Mouse (Mus musculus) embryonic facial prominence, embryonic 10.5 days (tissue): ENCODE data around the gene Arpc3. TPM values are rescaled to one million over a fixed set of nuclear protein-coding genes. Genes with fewer than 3 reads are reported as not detected.
"Not testable (repeated sequence)": the region's sequence is repeated elsewhere in the genome, so short reads cannot be mapped to it uniquely, and the experiment has no call there.

ENCODE experiments used
- DNase-seq: peaks from one replicate; pipeline ENCODE4 v3.0.0-alpha.2; 2017; ENCODE audit warnings: low spot score
- H3K27ac ChIP-seq: fragments of 300-500 bp; sonication (generic); replicated peaks from 2 replicates; pipeline ENCODE4 v1.5.1; 2016; ENCODE audit warnings: mild to moderate bottlenecking
- H3K27me3 ChIP-seq: fragments of 300-500 bp; sonication (generic); replicated peaks from 2 replicates; pipeline ENCODE4 v1.6.1; 2016; ENCODE audit warnings: low read depth, mild to moderate bottlenecking; ENCODE audit not compliant: poor library complexity, severe bottlenecking
- H3K36me3 ChIP-seq: fragments of 300-500 bp; sonication (generic); replicated peaks from 2 replicates; pipeline ENCODE4 v1.6.1; 2016; ENCODE audit warnings: mild to moderate bottlenecking, moderate library complexity
- H3K4me1 ChIP-seq: fragments of 300-500 bp; sonication (generic); 2 replicates; pipeline ENCODE4 v1.6.1; 2016
- H3K4me3 ChIP-seq: fragments of 300-500 bp; sonication (generic); 2 replicates; pipeline ENCODE4 v1.5.1; 2016; ENCODE audit warnings: mild to moderate bottlenecking, moderate library complexity
- H3K9me3 ChIP-seq: fragments of 300-500 bp; sonication (generic); 2 replicates; pipeline ENCODE4 v1.6.1; 2016; ENCODE audit warnings: mild to moderate bottlenecking
- WGBS: fragments of 180-500 bp; shearing (Covaris S2); methylation state at CpG from one replicate; pipeline ENCODE4 v1.1.7; 2016; 5-methylcytosine and 5-hydroxymethylcytosine counted together
- polyA plus RNA-seq: library from polyadenylated mRNA; unstranded; fragments of >200 nt; fragmentation: Nextera tagmentation; extraction: Ambion mirVana; gene quantifications from 2 replicates; pipeline ENCODE4 v1.2.1, GENCODE M21; 2016

Gene Arpc3
- polyA plus RNA-seq, 1 experiment from 2014 or later = 85.5 TPM

- H3K4me3 ChIP-seq = no peak overlapping the region
- WGBS = 91% methylated on average over 5 of the region's 5 CpGs
- peaks cover 87% of the 10 kb centered on the region for H3K36me3 ChIP-seq
- H3K9me3 ChIP-seq = no peaks in the 10 kb centered on the region
- H3K27ac ChIP-seq = no peak overlapping the region
- no peaks in the 10 kb centered on the region for H3K27me3 ChIP-seq
- no peak for DNase-seq
- peaks cover 4% of the 10 kb centered on the region for H3K4me1 ChIP-seq
Measured at GRCm38 (mm10) chr5:122451324-122451723, 59.6 kb downstream of the Arpc3 start.

GRCm38 (mm10) chr5:122452194-122452593 is 60.5 kb downstream of the Arpc3 start:
- 85% methylated on average over 7 of the region's 7 CpGs for WGBS

GRCm38 (mm10) chr5:122453188-122453587 is 61.5 kb downstream of the Arpc3 start:
- no peak for DNase-seq
- no peak overlapping the region for H3K4me3 ChIP-seq
- H3K9me3 ChIP-seq = no peaks in the 10 kb centered on the region
- peaks cover 4% of the 10 kb centered on the region for H3K4me1 ChIP-seq
- no peak overlapping the region for H3K27ac ChIP-seq
- peaks cover 88% of the 10 kb centered on the region for H3K36me3 ChIP-seq
- H3K27me3 ChIP-seq = no peaks in the 10 kb centered on the region
- WGBS = 83% methylated on average over 6 of the region's 6 CpGs

More at GRCm38 (mm10) chr5:122452194-122452593, 60.5 kb downstream of the Arpc3 start:
- Histone ChIP-seq H3K27ac (no peak overlapping the region), H3K27me3 (no peaks in the 10 kb centered on the region), H3K4me1 (peaks cover 4% of the 10 kb centered on the region), H3K9me3 (no peaks in the 10 kb centered on the region), H3K36me3 (peaks cover 87% of the 10 kb centered on the region), H3K4me3 (no peak overlapping the region)
- DNase-seq = no peak

GRCm38 (mm10) chr5:122454442-122454841 is 62.8 kb downstream of the Arpc3 start:
- Histone ChIP-seq H3K27me3 (no peaks in the 10 kb centered on the region), H3K36me3 (peaks cover 90% of the 10 kb centered on the region), H3K4me3 (no peak overlapping the region), H3K9me3 (no peaks in the 10 kb centered on the region), H3K27ac (no peak overlapping the region), H3K4me1 (peaks cover 4% of the 10 kb centered on the region)
- DNase-seq = no peak
- 89% methylated on average over 4 of the region's 4 CpGs for WGBS

- Histone ChIP-seq H3K27me3 (no peaks in the 10 kb centered on the region), H3K4me3 (no peak overlapping the region), H3K27ac (no peak overlapping the region), H3K9me3 (no peaks in the 10 kb centered on the region), H3K36me3 (peaks cover 90% of the 10 kb centered on the region), H3K4me1 (peaks cover 2% of the 10 kb centered on the region)
- no peak for DNase-seq
- 93% methylated on average over 3 of the region's 3 CpGs for WGBS
Measured at GRCm38 (mm10) chr5:122454883-122455282, 63.2 kb downstream of the Arpc3 start.

- WGBS = 89% methylated on average over 3 of the region's 3 CpGs
- no peak overlapping the region for H3K4me3 ChIP-seq
- DNase-seq = no peak
- peaks cover 96% of the 10 kb centered on the region for H3K36me3 ChIP-seq
- no peaks in the 10 kb centered on the region for H3K27me3 ChIP-seq
- H3K4me1 ChIP-seq = no peaks in the 10 kb centered on the region
- H3K27ac ChIP-seq = no peak overlapping the region
- no peaks in the 10 kb centered on the region for H3K9me3 ChIP-seq
Measured at GRCm38 (mm10) chr5:122455584-122455983, 63.9 kb downstream of the Arpc3 start.

- DNase-seq, H3K4me1 ChIP-seq, H3K4me3 ChIP-seq, H3K9me3 ChIP-seq, H3K27ac ChIP-seq, H3K27me3 ChIP-seq: not testable (repeated sequence)
- peaks cover 100% of the 10 kb centered on the region for H3K36me3 ChIP-seq
- 87% methylated on average over 9 of the region's 9 CpGs for WGBS
Measured at GRCm38 (mm10) chr5:122457054-122457453, 65.4 kb downstream of the Arpc3 start.

- peaks cover 100% of the 10 kb centered on the region for H3K36me3 ChIP-seq
- no peaks in the 10 kb centered on the region for H3K27me3 ChIP-seq
- H3K4me3 ChIP-seq = no peak overlapping the region
- 95% methylated on average over 4 of the region's 4 CpGs for WGBS
- no peaks in the 10 kb centered on the region for H3K9me3 ChIP-seq
- no peak for DNase-seq
- H3K27ac ChIP-seq = no peak overlapping the region
- H3K4me1 ChIP-seq = no peaks in the 10 kb centered on the region
Measured at GRCm38 (mm10) chr5:122458066-122458465, 66.4 kb downstream of the Arpc3 start.

GRCm38 (mm10) chr5:122459335-122459734 is 67.7 kb downstream of the Arpc3 start:
- no peak overlapping the region for H3K4me3 ChIP-seq
- 94% methylated on average over 5 of the region's 5 CpGs for WGBS
- no peaks in the 10 kb centered on the region for H3K27me3 ChIP-seq
- peaks cover 100% of the 10 kb centered on the region for H3K36me3 ChIP-seq
- H3K9me3 ChIP-seq = no peaks in the 10 kb centered on the region
- DNase-seq = no peak
- no peak overlapping the region for H3K27ac ChIP-seq
- no peaks in the 10 kb centered on the region for H3K4me1 ChIP-seq

- Histone ChIP-seq H3K4me3 (no peak overlapping the region), H3K9me3 (no peaks in the 10 kb centered on the region), H3K4me1 (no peaks in the 10 kb centered on the region), H3K27me3 (no peaks in the 10 kb centered on the region), H3K27ac (no peak overlapping the region), H3K36me3 (peaks cover 100% of the 10 kb centered on the region)
- 91% methylated on average over 11 of the region's 11 CpGs for WGBS
- DNase-seq = no peak
Measured at GRCm38 (mm10) chr5:122460656-122461055, 69.0 kb downstream of the Arpc3 start.

GRCm38 (mm10) chr5:122461431-122461830 is 69.8 kb downstream of the Arpc3 start:
- Histone ChIP-seq H3K9me3 (no peaks in the 10 kb centered on the region), H3K27ac (no peak overlapping the region), H3K27me3 (no peaks in the 10 kb centered on the region), H3K36me3 (peaks cover 100% of the 10 kb centered on the region), H3K4me3 (no peak overlapping the region), H3K4me1 (no peaks in the 10 kb centered on the region)
- no peak for DNase-seq
- 94% methylated on average over 9 of the region's 9 CpGs for WGBS
